Mouse (Mus musculus) retina, adult 2 months (tissue): ENCODE results near the gene Wfdc3.

ENCODE experiments used
- DNase-seq: peaks from one replicate; pipeline ENCODE4 v3.0.0-alpha.2; 2012; ENCODE audit warnings: low read depth, low spot score

Gene Wfdc3

GRCm38 (mm10) chr2:164745843-164746479 is at the start of gene Wfdc3, which contains the start of gene Dnttip1:
Wfdc3 (minus strand) TSS chr2:164745931.
Dnttip1 (plus strand) TSS chr2:164745983.
- DNase-seq: peak; percentile 78

GRCm38 (mm10) chr2:164794293-164794692 is 48.6 kb upstream of the Wfdc3 start:
- peak; percentile 79 for DNase-seq

GRCm38 (mm10) chr2:164793772-164794171 is 48.0 kb upstream of the Wfdc3 start:
- no peak for DNase-seq

- no peak for DNase-seq
Measured at GRCm38 (mm10) chr2:164793236-164793635, 47.5 kb upstream of the Wfdc3 start.

GRCm38 (mm10) chr2:164792400-164793190 is 46.9 kb upstream of the Wfdc3 start:
- no peak for DNase-seq

- DNase-seq: no peak
Measured at GRCm38 (mm10) chr2:164791841-164792261, 46.1 kb upstream of the Wfdc3 start.

- no peak for DNase-seq
Measured at GRCm38 (mm10) chr2:164790451-164790850, 44.7 kb upstream of the Wfdc3 start.

GRCm38 (mm10) chr2:164788411-164788810 is 42.7 kb upstream of the Wfdc3 start:
- no peak for DNase-seq

GRCm38 (mm10) chr2:164787779-164788178 is 42.0 kb upstream of the Wfdc3 start:
- no peak for DNase-seq

- no peak for DNase-seq
Measured at GRCm38 (mm10) chr2:164787032-164787431, 41.3 kb upstream of the Wfdc3 start.

GRCm38 (mm10) chr2:164786388-164786885 is 40.7 kb upstream of the Wfdc3 start:
- no peak for DNase-seq

- DNase-seq: peak; percentile 85
Measured at GRCm38 (mm10) chr2:164785481-164786387, 40.0 kb upstream of the Wfdc3 start, which contains the start of gene Snx21. Snx21 (plus strand) TSS chr2:164785823.

GRCm38 (mm10) chr2:164784869-164785420 is 39.2 kb upstream of the Wfdc3 start:
- no peak for DNase-seq

GRCm38 (mm10) chr2:164783926-164784581 is 38.3 kb upstream of the Wfdc3 start:
- DNase-seq: no peak

GRCm38 (mm10) chr2:164781876-164782275 is 36.1 kb upstream of the Wfdc3 start:
- DNase-seq: no peak

- no peak for DNase-seq
Measured at GRCm38 (mm10) chr2:164779481-164780086, 33.9 kb upstream of the Wfdc3 start, which contains the start of gene Tnnc2. Tnnc2 (minus strand) TSS chr2:164779967.

- DNase-seq: no peak
Measured at GRCm38 (mm10) chr2:164778809-164779208, 33.1 kb upstream of the Wfdc3 start.

- DNase-seq: no peak
Measured at GRCm38 (mm10) chr2:164778015-164778287, 32.2 kb upstream of the Wfdc3 start.

GRCm38 (mm10) chr2:164777246-164778014 is 31.7 kb upstream of the Wfdc3 start:
- no peak for DNase-seq

- DNase-seq: no peak
Measured at GRCm38 (mm10) chr2:164776801-164777200, 31.1 kb upstream of the Wfdc3 start.
